Mouse (Mus musculus) liver, embryonic 14 days (tissue): Measurements from ENCODE around the gene Gm3376. TPM values are rescaled to one million over a fixed set of nuclear protein-coding genes. Genes with fewer than 3 reads are reported as not detected.

Experiments used
- polyA plus RNA-seq: library from polyadenylated mRNA; depleted of rRNA; stranded (reverse); fragments of >200 nt; gene quantifications from 2 replicates; pipeline ENCODE4 v1.2.3, GENCODE M21; 2012; rRNA removed

Gm3376 gene
- polyA plus RNA-seq: not detected in 2 replicates

GRCm38 (mm10) chrY:3771373-3771772, at the start of gene Gm3376:
TSS of gene Gm3376 (plus strand) at chrY:3771673.

